Mouse (Mus musculus) forebrain, embryonic 10.5 days (tissue): ENCODE data around the gene Zfp459. TPM values are rescaled to one million over a fixed set of nuclear protein-coding genes. Genes with fewer than 3 reads are reported as not detected.
"Not testable (repeated sequence)": the region's sequence is repeated elsewhere in the genome, so short reads cannot be mapped to it uniquely, and the experiment has no call there.

Experiments used
- DNase-seq: peaks from one replicate; pipeline ENCODE4 v3.0.0-alpha.2; 2017; ENCODE audit warnings: low spot score; ENCODE audit errors: extremely low spot score
- H3K27ac ChIP-seq: fragments of 300-500 bp; sonication (generic); 2 replicates; pipeline ENCODE4 v1.5.1; 2016; ENCODE audit warnings: mild to moderate bottlenecking
- H3K27me3 ChIP-seq: fragments of 300-500 bp; sonication (generic); 2 replicates; pipeline ENCODE4 v1.6.1; 2016; ENCODE audit warnings: mild to moderate bottlenecking; ENCODE audit not compliant: poor library complexity, severe bottlenecking
- H3K36me3 ChIP-seq: fragments of 300-500 bp; sonication (generic); replicated peaks from 2 replicates; pipeline ENCODE4 v1.6.1; 2016; ENCODE audit warnings: mild to moderate bottlenecking, moderate library complexity
- H3K4me1 ChIP-seq: fragments of 300-500 bp; sonication (generic); 2 replicates; pipeline ENCODE4 v1.6.1; 2016
- H3K4me3 ChIP-seq: fragments of 300-500 bp; sonication (generic); 2 replicates; pipeline ENCODE4 v1.5.1; 2016; ENCODE audit warnings: mild to moderate bottlenecking, moderate library complexity
- H3K9me3 ChIP-seq: fragments of 300-500 bp; sonication (generic); 2 replicates; pipeline ENCODE4 v1.6.1; 2016; ENCODE audit warnings: mild to moderate bottlenecking, moderate library complexity
- WGBS: fragments of 180-500 bp; shearing (Covaris S2); methylation state at CpG from one replicate; pipeline ENCODE4 v1.1.7; 2016; 5-methylcytosine and 5-hydroxymethylcytosine counted together
- polyA plus RNA-seq: library from polyadenylated mRNA; unstranded; fragments of >200 nt; fragmentation: Nextera tagmentation; extraction: Ambion mirVana; gene quantifications from 2 replicates; pipeline ENCODE4 v1.2.1, GENCODE M21; 2016

The Zfp459 gene
- polyA plus RNA-seq, result 0.86 and 1.2 TPM in 2 replicates

- no peaks in the 10 kb centered on the region for H3K36me3 ChIP-seq
- H3K27ac ChIP-seq, result peak within 1 kb of the TSS; percentile 79
- no peaks in the 10 kb centered on the region for H3K9me3 ChIP-seq
- 3% methylated on average over 22 of the region's 22 CpGs for WGBS
- peak within 1 kb of the TSS; percentile 71 for H3K4me3 ChIP-seq
- H3K4me1 ChIP-seq, result peaks cover 15% of the 10 kb centered on the region
- peak; percentile 72 for DNase-seq
- H3K27me3 ChIP-seq, result no peaks in the 10 kb centered on the region
These were observed at the start of gene Zfp459 for GRCm38 (mm10) chr13:67421207-67421857. Gene Zfp459, minus strand, starts transcription at chr13:67421418.

GRCm38 (mm10) chr13:67469274-67469673 lies 48.1 kb upstream of the Zfp459 start:
- 89% methylated on average over 3 of the region's 3 CpGs for WGBS
- Histone ChIP-seq H3K27ac (no peak overlapping the region), H3K4me3 (no peak overlapping the region), H3K9me3 (no peaks in the 10 kb centered on the region), H3K4me1 (no peaks in the 10 kb centered on the region), H3K27me3 (no peaks in the 10 kb centered on the region), H3K36me3 (peaks cover 15% of the 10 kb centered on the region)
- no peak for DNase-seq

- not testable (repeated sequence) for H3K4me3 ChIP-seq, H3K4me1 ChIP-seq, H3K36me3 ChIP-seq, DNase-seq, H3K27me3 ChIP-seq, H3K9me3 ChIP-seq, H3K27ac ChIP-seq
- 87% methylated on average over 3 of the region's 5 CpGs for WGBS
These were observed 42.4 kb upstream of the Zfp459 start for GRCm38 (mm10) chr13:67463506-67464185.

- Histone ChIP-seq H3K4me3 (peak overlapping the region; percentile 63), H3K27ac (peak overlapping the region; percentile 72), H3K4me1 (peaks cover 12% of the 10 kb centered on the region), H3K36me3 (peaks cover 6% of the 10 kb centered on the region; the same call in 1 of the 2 replicates), H3K9me3 (no peaks in the 10 kb centered on the region), H3K27me3 (no peaks in the 10 kb centered on the region)
- WGBS, result 7% methylated on average over 3 of the region's 3 CpGs
- no peak for DNase-seq
These were observed 30.7 kb upstream of the Zfp459 start for GRCm38 (mm10) chr13:67452021-67452309.

- H3K4me3 ChIP-seq, result peak within 1 kb of the TSS; percentile 63
- H3K27ac ChIP-seq, result peak within 1 kb of the TSS; percentile 72
- peaks cover 11% of the 10 kb centered on the region for H3K36me3 ChIP-seq
- WGBS, result 2% methylated on average over 20 of the region's 20 CpGs
- peaks cover 12% of the 10 kb centered on the region for H3K4me1 ChIP-seq
- no peaks in the 10 kb centered on the region for H3K27me3 ChIP-seq
- DNase-seq, result peak; percentile 73
- peaks cover 2% of the 10 kb centered on the region; the same call in 1 of the 2 replicates for H3K9me3 ChIP-seq
These were observed 30.2 kb upstream of the Zfp459 start, which contains the start of gene Zfp874a for GRCm38 (mm10) chr13:67451172-67452020. Gene Zfp874a, minus strand, starts transcription at chr13:67451624.

- H3K36me3 ChIP-seq, H3K4me1 ChIP-seq, H3K27ac ChIP-seq, DNase-seq, H3K9me3 ChIP-seq, H3K27me3 ChIP-seq, H3K4me3 ChIP-seq: not testable (repeated sequence)
- WGBS, result 87% methylated on average over 1 of the region's 3 CpGs
These were observed 15.9 kb upstream of the Zfp459 start for GRCm38 (mm10) chr13:67437095-67437494.

- no peak overlapping the region for H3K4me3 ChIP-seq
- no peak for DNase-seq
- WGBS, result 72% methylated on average over 3 of the region's 3 CpGs
- H3K27me3 ChIP-seq, result no peaks in the 10 kb centered on the region
- no peaks in the 10 kb centered on the region for H3K9me3 ChIP-seq
- no peak overlapping the region for H3K27ac ChIP-seq
- no peaks in the 10 kb centered on the region for H3K36me3 ChIP-seq
- no peaks in the 10 kb centered on the region for H3K4me1 ChIP-seq
These were observed 6.9 kb upstream of the Zfp459 start for GRCm38 (mm10) chr13:67428116-67428515.

GRCm38 (mm10) chr13:67425699-67426098 lies 4.5 kb upstream of the Zfp459 start:
- H3K9me3 ChIP-seq, H3K27ac ChIP-seq, H3K4me3 ChIP-seq, H3K27me3 ChIP-seq, DNase-seq, H3K36me3 ChIP-seq: not testable (repeated sequence)
- peaks cover 13% of the 10 kb centered on the region for H3K4me1 ChIP-seq

- DNase-seq, H3K4me3 ChIP-seq, H3K9me3 ChIP-seq, H3K27me3 ChIP-seq, H3K36me3 ChIP-seq, H3K27ac ChIP-seq: not testable (repeated sequence)
- 75% methylated on average over 2 of the region's 2 CpGs for WGBS
- H3K4me1 ChIP-seq, result peaks cover 15% of the 10 kb centered on the region
These were observed 1.3 kb upstream of the Zfp459 start for GRCm38 (mm10) chr13:67422532-67422931.

- Histone ChIP-seq H3K9me3 (no peaks in the 10 kb centered on the region), H3K36me3 (no peaks in the 10 kb centered on the region), H3K27me3 (no peaks in the 10 kb centered on the region), H3K4me3 (peak overlapping the region; percentile 71), H3K4me1 (peaks cover 15% of the 10 kb centered on the region), H3K27ac (peak overlapping the region; percentile 79)
- whole genome bisulfite sequencing, result 34% methylated on average over 11 of the region's 11 CpGs
- no peak for DNase-seq
These were observed 536 bp downstream of the Zfp459 start for GRCm38 (mm10) chr13:67420558-67421206.

- WGBS, result 92% methylated on average over 3 of the region's 3 CpGs
- H3K4me3 ChIP-seq, result no peak overlapping the region
- peaks cover 10% of the 10 kb centered on the region for H3K4me1 ChIP-seq
These were observed 4.4 kb downstream of the Zfp459 start for GRCm38 (mm10) chr13:67416811-67417210.

GRCm38 (mm10) chr13:67415759-67416158 lies 5.5 kb downstream of the Zfp459 start:
- Histone ChIP-seq H3K27ac (no peak overlapping the region), H3K27me3 (no peaks in the 10 kb centered on the region), H3K4me1 (peaks cover 3% of the 10 kb centered on the region), H3K4me3 (no peak overlapping the region), H3K36me3 (no peaks in the 10 kb centered on the region), H3K9me3 (no peaks in the 10 kb centered on the region)
- DNase-seq, result no peak
- WGBS, result 91% methylated on average over 6 of the region's 6 CpGs

More at GRCm38 (mm10) chr13:67416811-67417210, 4.4 kb downstream of the Zfp459 start:
- Histone ChIP-seq H3K36me3 (no peaks in the 10 kb centered on the region), H3K27ac (no peak overlapping the region), H3K9me3 (no peaks in the 10 kb centered on the region), H3K27me3 (no peaks in the 10 kb centered on the region)
- DNase-seq, result no peak
